Mouse (Mus musculus) lung, postnatal 10 days (tissue): ENCODE results near the gene Olfr63.
"Not testable (repeated sequence)": the region's sequence is repeated elsewhere in the genome, so short reads cannot be mapped to it uniquely, and the experiment has no call there.

Experiments used
- DNase-seq: peaks from one replicate; pipeline ENCODE4 v3.0.0; 2021

Gene Olfr63

DNA sequence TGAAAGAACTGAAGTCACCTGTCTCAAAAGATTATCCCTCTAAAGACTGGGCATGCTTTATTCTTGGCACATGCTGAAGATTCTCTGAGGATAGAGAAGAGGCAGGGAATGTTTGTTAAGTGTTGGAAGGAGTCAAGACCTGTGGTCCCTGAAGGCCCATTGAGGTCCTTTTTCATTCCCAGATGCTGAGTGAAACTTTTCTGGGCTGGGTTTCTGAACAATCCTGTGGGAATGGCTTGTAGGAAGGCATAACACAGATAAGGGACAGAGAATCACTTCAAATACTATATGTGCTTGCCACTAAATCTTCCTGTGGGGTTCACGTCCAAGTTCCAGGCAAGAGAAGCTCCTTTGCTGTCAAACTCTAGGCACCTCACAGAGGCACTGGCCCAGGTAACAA, at the start of gene Olfr63:
TSS of gene Olfr63 (plus strand) at position 301 of the 400 bp plus-strand sequence.
- DNase-seq, result no peak

GRCm38 (mm10) chr17:33221590-33221989, 42.9 kb upstream of the Olfr63 start, which contains the start of gene Olfr1564:
Gene Olfr1564 (minus strand): TSS chr17:33221690.
- DNase-seq, result no peak

GRCm38 (mm10) chr17:33236646-33237045, 27.8 kb upstream of the Olfr63 start:
- not testable (repeated sequence) for DNase-seq

- not testable (repeated sequence) for DNase-seq
Observed at GRCm38 (mm10) chr17:33254530-33255318, 9.8 kb upstream of the Olfr63 start, which contains the start of gene Zfp955a. Gene Zfp955a (minus strand): TSS chr17:33255145.

DNA sequence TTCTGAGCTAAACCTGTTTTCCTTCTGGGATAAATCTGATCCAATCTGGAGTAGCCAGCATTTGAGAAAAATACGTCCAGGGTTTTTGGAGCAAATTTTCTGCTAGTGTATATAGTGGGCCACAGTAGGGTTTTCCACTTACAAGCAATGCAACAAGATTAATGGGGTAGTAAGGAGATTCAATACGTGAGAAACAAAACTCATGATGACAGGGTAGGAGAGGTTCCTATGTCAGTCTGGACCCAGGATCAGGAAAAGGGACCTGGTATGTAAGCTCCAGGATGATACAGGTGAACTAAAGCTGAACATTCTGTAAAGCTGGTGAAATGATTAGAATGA, 9.2 kb upstream of the Olfr63 start:
- not testable (repeated sequence) for DNase-seq

DNA sequence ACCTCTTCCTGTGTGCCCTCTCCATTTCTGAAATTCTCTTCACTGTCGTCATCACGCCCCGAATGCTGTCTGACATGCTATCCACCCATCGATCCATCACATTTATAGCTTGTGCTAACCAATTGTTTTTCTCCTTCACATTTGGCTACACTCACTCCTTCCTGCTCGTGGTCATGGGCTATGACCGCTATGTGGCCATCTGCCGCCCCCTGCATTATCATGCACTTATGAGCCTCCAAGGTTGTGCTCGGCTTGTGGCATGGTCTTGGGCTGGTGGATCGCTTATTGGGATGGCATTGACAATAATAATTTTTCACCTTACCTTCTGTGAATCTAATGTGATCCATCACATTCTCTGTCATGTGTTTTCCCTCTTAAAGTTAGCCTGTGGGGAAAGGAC, 4.4 kb downstream of the Olfr63 start:
- DNase-seq, result no peak

DNA sequence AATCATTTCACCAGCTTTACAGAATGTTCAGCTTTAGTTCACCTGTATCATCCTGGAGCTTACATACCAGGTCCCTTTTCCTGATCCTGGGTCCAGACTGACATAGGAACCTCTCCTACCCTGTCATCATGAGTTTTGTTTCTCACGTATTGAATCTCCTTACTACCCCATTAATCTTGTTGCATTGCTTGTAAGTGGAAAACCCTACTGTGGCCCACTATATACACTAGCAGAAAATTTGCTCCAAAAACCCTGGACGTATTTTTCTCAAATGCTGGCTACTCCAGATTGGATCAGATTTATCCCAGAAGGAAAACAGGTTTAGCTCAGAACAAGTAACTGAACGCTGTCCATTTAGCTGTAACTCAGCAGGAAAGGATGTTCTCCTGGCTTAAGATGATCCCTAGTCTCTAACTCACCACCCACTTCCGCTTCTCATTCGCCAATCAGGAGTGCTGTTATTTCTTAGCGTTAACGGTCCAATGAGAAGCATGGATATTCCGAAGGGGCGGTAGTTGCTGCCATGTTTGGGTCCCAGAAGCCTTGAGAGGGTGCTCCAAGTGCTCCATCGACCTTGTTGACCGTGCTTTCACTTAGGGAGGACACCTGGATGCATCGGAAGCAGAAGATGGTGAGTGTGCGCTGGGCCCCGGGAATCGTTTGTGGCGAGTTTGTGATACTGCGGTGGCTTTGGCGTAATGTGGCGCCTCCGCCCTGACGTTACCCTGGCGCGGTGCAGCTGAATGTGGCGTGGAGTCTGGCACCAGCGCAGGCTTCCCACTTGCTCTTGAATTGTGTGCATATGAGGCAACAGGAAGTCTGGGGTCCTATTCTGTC, 24.8 kb downstream of the Olfr63 start, which contains the start of gene Zfp955b:
TSS of gene Zfp955b (plus strand) at position 506 of the 837 bp plus-strand sequence.
- DNase-seq, result not testable (repeated sequence)

- not testable (repeated sequence) for DNase-seq
Observed at GRCm38 (mm10) chr17:33289876-33290149, 25.3 kb downstream of the Olfr63 start.
